In the genomic region with DNA sequence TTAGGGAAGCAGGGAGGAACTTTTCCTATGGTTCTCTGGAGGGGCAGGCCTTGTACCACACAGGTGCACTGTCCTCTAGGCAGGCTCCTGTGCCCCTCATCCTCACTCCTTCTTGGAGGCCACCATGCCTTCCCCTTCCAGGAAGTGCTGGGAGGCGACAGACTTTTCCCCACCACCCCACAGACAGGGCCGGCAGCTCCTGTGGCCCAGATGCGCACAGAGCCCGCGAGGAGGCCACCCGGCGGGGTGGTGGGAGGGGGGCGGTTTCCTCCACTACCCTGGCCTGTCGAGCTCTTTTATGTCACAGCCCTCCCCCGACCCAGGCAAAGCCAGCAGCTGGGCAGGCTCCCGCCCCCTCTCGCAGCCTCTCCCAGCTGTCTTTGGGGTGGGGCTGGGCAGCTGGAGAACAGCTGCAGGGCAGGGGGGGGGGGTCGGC, we compare ENCODE assay signal across 8 mouse cellular contexts. TPM values are rescaled to one million over a fixed set of nuclear protein-coding genes. Genes with fewer than 3 reads are reported as not detected.
DNase-seq lines count a peak whose midpoint lies in the region; ATAC-seq and TF ChIP-seq lines count a peak whose summit lies in the region.

No protein-coding gene starts in this region.

- WGBS in bone marrow, adult 2 months: 1% methylated on average over 13 of the region's 13 CpGs
- WGBS in heart, embryonic 15.5 days: under 1% methylated on average over 13 of the region's 13 CpGs
- 0% methylated on average over 12 of the region's 13 CpGs for WGBS in limb, embryonic 15.5 days
- WGBS in neural tube, embryonic 11.5 days: under 1% methylated on average over 12 of the region's 13 CpGs

- H3K27ac ChIP-seq in bone marrow, adult 2 months (ENCODE audit: control insufficient read depth, insufficient read depth, low read depth, low read length, poor library complexity): peak overlapping the region; percentile 12; the same call in 1 of the 2 replicates
- H3K27ac ChIP-seq in heart, embryonic 15.5 days: peak overlapping the region; percentile 61
- H3K27ac ChIP-seq in limb, embryonic 15.5 days: peak overlapping the region; percentile 75
- H3K27ac ChIP-seq in neural tube, embryonic 11.5 days (ENCODE audit: low read depth, low read length): peak overlapping the region; percentile 58; the same call in 1 of the 2 replicates

- TF ChIP-seq POLR2A in bone marrow, adult 2 months (IDR thresholded peaks at IDR 0.05; ENCODE audit: borderline replicate concordance, control insufficient read depth, low read depth, low read length): no peak

- H3K4me3 ChIP-seq in bone marrow, adult 2 months (replicated peaks; ENCODE audit: control insufficient read depth, low read depth, low read length): no peak overlapping the region
- H3K4me3 ChIP-seq in heart, embryonic 15.5 days: peak overlapping the region; percentile 24; the same call in 1 of the 2 replicates
- peak overlapping the region; percentile 27 for H3K4me3 ChIP-seq in limb, embryonic 15.5 days
- H3K4me3 ChIP-seq in neural tube, embryonic 11.5 days (ENCODE audit: low read depth, low read length): no peak overlapping the region

- no peaks in the 10 kb centered on the region for H3K27me3 ChIP-seq in heart, embryonic 15.5 days
- H3K27me3 ChIP-seq in limb, embryonic 15.5 days: no peaks in the 10 kb centered on the region
- no peaks in the 10 kb centered on the region for H3K27me3 ChIP-seq in neural tube, embryonic 11.5 days (ENCODE audit: control insufficient read depth, insufficient read depth, low read length)

- peak overlapping the region; percentile 42 for H3K9ac ChIP-seq in heart, embryonic 15.5 days
- H3K9ac ChIP-seq in limb, embryonic 15.5 days: 0 out of 2 replicates have a peak overlapping the region, but pooled peaks have one; percentile 10
- peak overlapping the region; percentile 35 for H3K9ac ChIP-seq in neural tube, embryonic 11.5 days (ENCODE audit: low read length)

- H3K4me1 ChIP-seq in bone marrow, adult 2 months (ENCODE audit: control insufficient read depth, insufficient read depth, low read length): peaks cover 11% of the 10 kb centered on the region
- peaks cover 49% of the 10 kb centered on the region for H3K4me1 ChIP-seq in heart, embryonic 15.5 days (replicated peaks)
- H3K4me1 ChIP-seq in limb, embryonic 15.5 days: peaks cover 39% of the 10 kb centered on the region
- H3K4me1 ChIP-seq in neural tube, embryonic 11.5 days (ENCODE audit: control insufficient read depth, insufficient read depth, low read length): peaks cover 15% of the 10 kb centered on the region

- DNase-seq in adrenal gland, postnatal 10 days: peak; percentile 46
- DNase-seq in adrenal gland, postnatal 4 days (ENCODE audit: low spot score in 2 of 2): no peak
- peak; percentile 73 for DNase-seq in neural tube, embryonic 11.5 days (ENCODE audit: low spot score)
- no peak for DNase-seq in layer of hippocampus, postnatal 25 days (ENCODE audit: extremely low spot score in 1 of 2, low spot score in 1 of 2)
- no peak for DNase-seq in urinary bladder, adult 18-20 months (ENCODE audit: low spot score in 2 of 2)

- peak; percentile 54 for ATAC-seq in heart, embryonic 15.5 days (replicated peaks; ENCODE audit: insufficient number of reproducible peaks, insufficient read depth, low FRiP score, low read depth)
- peak; percentile 74 for ATAC-seq in limb, embryonic 15.5 days (ENCODE audit: insufficient number of reproducible peaks, low FRiP score, low TSS enrichment, low read depth)
- peak; percentile 62 for ATAC-seq in neural tube, embryonic 11.5 days (ENCODE audit: insufficient read depth, low FRiP score, low TSS enrichment)

- no peak for TF ChIP-seq CTCF in bone marrow, adult 2 months (IDR thresholded peaks at IDR 0.05; ENCODE audit: control insufficient read depth, insufficient read depth, low read length)

- H3K9me3 ChIP-seq in heart, embryonic 15.5 days (replicated peaks): no peaks in the 10 kb centered on the region
- H3K9me3 ChIP-seq in limb, embryonic 15.5 days: no peaks in the 10 kb centered on the region
- no peaks in the 10 kb centered on the region for H3K9me3 ChIP-seq in neural tube, embryonic 11.5 days (ENCODE audit: control insufficient read depth, low read length)

- H3K4me2 ChIP-seq in heart, embryonic 15.5 days: peak overlapping the region; percentile 64
- peak overlapping the region; percentile 54 for H3K4me2 ChIP-seq in limb, embryonic 15.5 days
- H3K4me2 ChIP-seq in neural tube, embryonic 11.5 days (ENCODE audit: low read depth): peak overlapping the region; percentile 34

- H3K36me3 ChIP-seq in heart, embryonic 15.5 days: peaks cover 34% of the 10 kb centered on the region
- H3K36me3 ChIP-seq in limb, embryonic 15.5 days: peaks cover 26% of the 10 kb centered on the region
- H3K36me3 ChIP-seq in neural tube, embryonic 11.5 days (ENCODE audit: control insufficient read depth, insufficient read depth, low read length): peaks cover 16% of the 10 kb centered on the region

RNA-seq across cellular contexts. Expression of gene Trim8, which starts 16.9 kb away (rescaled TPM):
- total RNA-seq in adrenal gland, postnatal 10 days (2021): 10 to 100 TPM; 37.9 to 41.6 TPM
- 10 to 100 TPM; 60.5 to 70.3 TPM for total RNA-seq in adrenal gland, postnatal 4 days (2021)
- polyA plus RNA-seq in bone marrow, adult 2 months (2011; ENCODE audit: insufficient read depth, insufficient read length, low replicate concordance, missing spikeins): 13.9 and 25.9 TPM in 2 replicates
- 15.9 and 19.2 TPM in 2 replicates for polyA plus RNA-seq in heart, embryonic 15.5 days (2015; fragmentation: Nextera tagmentation; extraction: Ambion mirVana)
- 14.6 and 15.1 TPM in 2 replicates for polyA plus RNA-seq in limb, embryonic 15.5 days (2015; fragmentation: Nextera tagmentation; extraction: Ambion mirVana)
- 26.6 and 28.7 TPM in 2 replicates for polyA plus RNA-seq in neural tube, embryonic 11.5 days (2014; fragmentation: Nextera tagmentation; extraction: Ambion mirVana)
- total RNA-seq in layer of hippocampus, postnatal 25 days (2021): 100 to 1,000 TPM; 105 to 109 TPM

RNA-seq across cellular contexts. Expression of gene Arl3, which starts 54.6 kb away (rescaled TPM):
- 10 to 100 TPM; 41.7 to 43.0 TPM for total RNA-seq in adrenal gland, postnatal 10 days (2021)
- total RNA-seq in adrenal gland, postnatal 4 days (2021): 10 to 100 TPM; 47.2 to 54.9 TPM
- 14.0 and 18.3 TPM in 2 replicates for polyA plus RNA-seq in bone marrow, adult 2 months (2011; ENCODE audit: insufficient read depth, insufficient read length, low replicate concordance, missing spikeins)
- polyA plus RNA-seq in heart, embryonic 15.5 days (2015; fragmentation: Nextera tagmentation; extraction: Ambion mirVana): 86.9 and 91.8 TPM in 2 replicates
- 127 and 138 TPM in 2 replicates for polyA plus RNA-seq in limb, embryonic 15.5 days (2015; fragmentation: Nextera tagmentation; extraction: Ambion mirVana)
- polyA plus RNA-seq in neural tube, embryonic 11.5 days (2014; fragmentation: Nextera tagmentation; extraction: Ambion mirVana): 123 and 131 TPM in 2 replicates
- 100 to 1,000 TPM; 123 to 127 TPM for total RNA-seq in layer of hippocampus, postnatal 25 days (2021)

RNA-seq across cellular contexts. Expression of gene Sfxn2, which starts 54.8 kb away (rescaled TPM):
- total RNA-seq in adrenal gland, postnatal 10 days (2021): 10 to 100 TPM; 11.2 to 16.4 TPM
- total RNA-seq in adrenal gland, postnatal 4 days (2021): 10 to 100 TPM; 13.1 to 18.4 TPM
- polyA plus RNA-seq in bone marrow, adult 2 months (2011; ENCODE audit: insufficient read depth, insufficient read length, low replicate concordance, missing spikeins): 4.3 and 9.4 TPM in 2 replicates
- 8.8 and 10.9 TPM in 2 replicates for polyA plus RNA-seq in heart, embryonic 15.5 days (2015; fragmentation: Nextera tagmentation; extraction: Ambion mirVana)
- 22.3 and 23.5 TPM in 2 replicates for polyA plus RNA-seq in limb, embryonic 15.5 days (2015; fragmentation: Nextera tagmentation; extraction: Ambion mirVana)
- 12.7 and 14.1 TPM in 2 replicates for polyA plus RNA-seq in neural tube, embryonic 11.5 days (2014; fragmentation: Nextera tagmentation; extraction: Ambion mirVana)
- total RNA-seq in layer of hippocampus, postnatal 25 days (2021): 1 to 10 TPM; 4.4 to 6.3 TPM

Comparison
In these comparisons a context has a peak if more than half of its experiments do, and no peak if none do; other contexts are left out.
1. DNase-seq: peak in adrenal gland, postnatal 10 days (single experiment) and neural tube, embryonic 11.5 days (single experiment); none in adrenal gland, postnatal 4 days (0 of 2), layer of hippocampus, postnatal 25 days (0 of 2) and urinary bladder, adult 18-20 months (0 of 2).
2. H3K27ac ChIP-seq: peak in every context shown above with its lines; median percentile 75 in limb, embryonic 15.5 days; 61 in heart, embryonic 15.5 days; 58 in neural tube, embryonic 11.5 days; 12 in bone marrow, adult 2 months.
3. H3K4me3 ChIP-seq: peak in heart, embryonic 15.5 days (single experiment) and limb, embryonic 15.5 days (single experiment); none in bone marrow, adult 2 months (single experiment) and neural tube, embryonic 11.5 days (single experiment).
4. Peak in every context shown above with its lines, with median percentiles within 50 percentile points of each other: ATAC-seq, H3K4me2 ChIP-seq and H3K9ac ChIP-seq.